Mouse (Mus musculus): ENCODE results near the gene Ncan. TPM values are rescaled to one million over a fixed set of nuclear protein-coding genes. Genes with fewer than 3 reads are reported as not detected.
A peak's percentile ranks its signal among the peaks of the same experiment; 100 is the strongest.

Gene Ncan
- polyA plus RNA-seq, 1 experiment from 2014 or later = 0.34 TPM

- ATAC-seq (ENCODE audit: insufficient number of reproducible peaks, insufficient read depth, low FRiP score, low read depth) = peak; percentile 59
- Histone ChIP-seq H3K9me3 (ENCODE audit: control insufficient read depth, low read length) (no peaks in the 10 kb centered on the region), H3K4me2 (ENCODE audit: low read length) (peak overlapping the region; percentile 33), H3K27ac (replicated peaks in 1 of 2; ENCODE audit: control insufficient read depth in 1 of 2, insufficient read depth in 1 of 2, low read depth in 2 of 2, low read length in 2 of 2) (peak overlapping the region; percentile 80 to 93), H3K36me3 (ENCODE audit: control insufficient read depth, insufficient read depth, low read length) (peaks cover 13% of the 10 kb centered on the region), H3K4me3 (ENCODE audit: control insufficient read depth in 1 of 2, insufficient read depth in 1 of 2, low read depth in 1 of 2, low read length in 2 of 2) (no peak overlapping the region), H3K9ac (ENCODE audit: low read length) (no peak overlapping the region; the same call in 1 of the 2 replicates), H3K4me1 (ENCODE audit: control insufficient read depth in 2 of 2, insufficient read depth in 2 of 2, low read length in 2 of 2) (peaks cover 21 to 30% of the 10 kb centered on the region in 2 experiments), H3K27me3 (ENCODE audit: control insufficient read depth, insufficient read depth, low read length) (no peaks in the 10 kb centered on the region)
- 32% methylated on average over 3 of the region's 3 CpGs for WGBS
Measured at GRCm38 (mm10) chr8:70128435-70128834, 7.8 kb upstream of the Ncan start.

- Histone ChIP-seq H3K4me3 (ENCODE audit: control insufficient read depth in 1 of 2, insufficient read depth in 1 of 2, low read depth in 1 of 2, low read length in 2 of 2) (no peak overlapping the region), H3K36me3 (ENCODE audit: control insufficient read depth, insufficient read depth, low read length) (no peaks in the 10 kb centered on the region), H3K4me1 (ENCODE audit: control insufficient read depth in 2 of 2, insufficient read depth in 2 of 2, low read length in 2 of 2) (peaks cover 17 to 18% of the 10 kb centered on the region in 2 experiments), H3K27ac (replicated peaks in 1 of 2; ENCODE audit: control insufficient read depth in 1 of 2, insufficient read depth in 1 of 2, low read depth in 2 of 2, low read length in 2 of 2) (no peak overlapping the region), H3K4me2 (ENCODE audit: low read length) (no peak overlapping the region), H3K9me3 (ENCODE audit: control insufficient read depth, low read length) (no peaks in the 10 kb centered on the region), H3K9ac (ENCODE audit: low read length) (no peak overlapping the region), H3K27me3 (ENCODE audit: control insufficient read depth, insufficient read depth, low read length) (peaks cover 21% of the 10 kb centered on the region)
- ATAC-seq (ENCODE audit: insufficient number of reproducible peaks, insufficient read depth, low FRiP score, low read depth) = no peak
- 57% methylated on average over 8 of the region's 8 CpGs for WGBS
Measured at GRCm38 (mm10) chr8:70124992-70125391, 4.3 kb upstream of the Ncan start.

- H3K36me3 ChIP-seq (ENCODE audit: control insufficient read depth, insufficient read depth, low read length) = no peaks in the 10 kb centered on the region
- H3K4me3 ChIP-seq (ENCODE audit: control insufficient read depth in 1 of 2, insufficient read depth in 1 of 2, low read depth in 1 of 2, low read length in 2 of 2) = no peak overlapping the region
- 49% methylated on average over 2 of the region's 2 CpGs for WGBS
- H3K4me1 ChIP-seq (ENCODE audit: control insufficient read depth in 2 of 2, insufficient read depth in 2 of 2, low read length in 2 of 2) = peaks cover under 1 to 2% of the 10 kb centered on the region in 2 experiments; a peak in 1 of 4 replicates
- no peak overlapping the region for H3K27ac ChIP-seq (replicated peaks in 1 of 2; ENCODE audit: control insufficient read depth in 1 of 2, insufficient read depth in 1 of 2, low read depth in 2 of 2, low read length in 2 of 2)
- no peak overlapping the region for H3K4me2 ChIP-seq (ENCODE audit: low read length)
- H3K9ac ChIP-seq (ENCODE audit: low read length) = no peak overlapping the region
- no peak for ATAC-seq (ENCODE audit: insufficient number of reproducible peaks, insufficient read depth, low FRiP score, low read depth)
- no peaks in the 10 kb centered on the region for H3K9me3 ChIP-seq (ENCODE audit: control insufficient read depth, low read length)
- H3K27me3 ChIP-seq (ENCODE audit: control insufficient read depth, insufficient read depth, low read length) = peaks cover 42% of the 10 kb centered on the region
Measured at GRCm38 (mm10) chr8:70122863-70123262, 2.2 kb upstream of the Ncan start.

GRCm38 (mm10) chr8:70118726-70119700, 1.7 kb downstream of the Ncan start:
- 14% methylated on average over 17 of the region's 17 CpGs for WGBS
- no peaks in the 10 kb centered on the region for H3K9me3 ChIP-seq (ENCODE audit: control insufficient read depth, low read length)
- no peak overlapping the region for H3K27ac ChIP-seq (replicated peaks in 1 of 2; ENCODE audit: control insufficient read depth in 1 of 2, insufficient read depth in 1 of 2, low read depth in 2 of 2, low read length in 2 of 2)
- no peaks in the 10 kb centered on the region for H3K36me3 ChIP-seq (ENCODE audit: control insufficient read depth, insufficient read depth, low read length)
- H3K27me3 ChIP-seq (ENCODE audit: control insufficient read depth, insufficient read depth, low read length) = peaks cover 81% of the 10 kb centered on the region
- peaks cover 0 to 2% of the 10 kb centered on the region in 2 experiments; a peak in 1 of 4 replicates for H3K4me1 ChIP-seq (ENCODE audit: control insufficient read depth in 2 of 2, insufficient read depth in 2 of 2, low read length in 2 of 2)
- no peak overlapping the region for H3K4me2 ChIP-seq (ENCODE audit: low read length)
- H3K4me3 ChIP-seq (ENCODE audit: control insufficient read depth in 1 of 2, insufficient read depth in 1 of 2, low read depth in 1 of 2, low read length in 2 of 2) = no peak overlapping the region
- no peak for ATAC-seq (ENCODE audit: insufficient number of reproducible peaks, insufficient read depth, low FRiP score, low read depth)
- no peak overlapping the region for H3K9ac ChIP-seq (ENCODE audit: low read length)

- Histone ChIP-seq H3K9me3 (ENCODE audit: control insufficient read depth, low read length) (no peaks in the 10 kb centered on the region), H3K27ac (replicated peaks in 1 of 2; ENCODE audit: control insufficient read depth in 1 of 2, insufficient read depth in 1 of 2, low read depth in 2 of 2, low read length in 2 of 2) (no peak overlapping the region), H3K27me3 (ENCODE audit: control insufficient read depth, insufficient read depth, low read length) (peaks cover 93% of the 10 kb centered on the region), H3K4me2 (ENCODE audit: low read length) (no peak overlapping the region), H3K9ac (ENCODE audit: low read length) (no peak overlapping the region), H3K4me1 (ENCODE audit: control insufficient read depth in 2 of 2, insufficient read depth in 2 of 2, low read length in 2 of 2) (peaks cover 0 to 2% of the 10 kb centered on the region in 2 experiments; a peak in 1 of 4 replicates), H3K36me3 (ENCODE audit: control insufficient read depth, insufficient read depth, low read length) (no peaks in the 10 kb centered on the region), H3K4me3 (ENCODE audit: control insufficient read depth in 1 of 2, insufficient read depth in 1 of 2, low read depth in 1 of 2, low read length in 2 of 2) (no peak overlapping the region)
- WGBS = 5% methylated on average over 9 of the region's 9 CpGs
- ATAC-seq (ENCODE audit: insufficient number of reproducible peaks, insufficient read depth, low FRiP score, low read depth) = no peak
Measured at GRCm38 (mm10) chr8:70117611-70118010, 3.1 kb downstream of the Ncan start.

GRCm38 (mm10) chr8:70114892-70115291, 5.8 kb downstream of the Ncan start:
- Histone ChIP-seq H3K4me3 (ENCODE audit: control insufficient read depth in 1 of 2, insufficient read depth in 1 of 2, low read depth in 1 of 2, low read length in 2 of 2) (no peak overlapping the region), H3K4me1 (ENCODE audit: control insufficient read depth in 2 of 2, insufficient read depth in 2 of 2, low read length in 2 of 2) (no peaks in the 10 kb centered on the region), H3K27me3 (ENCODE audit: control insufficient read depth, insufficient read depth, low read length) (peaks cover 100% of the 10 kb centered on the region), H3K9me3 (ENCODE audit: control insufficient read depth, low read length) (no peaks in the 10 kb centered on the region), H3K36me3 (ENCODE audit: control insufficient read depth, insufficient read depth, low read length) (no peaks in the 10 kb centered on the region), H3K27ac (replicated peaks in 1 of 2; ENCODE audit: control insufficient read depth in 1 of 2, insufficient read depth in 1 of 2, low read depth in 2 of 2, low read length in 2 of 2) (no peak overlapping the region), H3K4me2 (ENCODE audit: low read length) (no peak overlapping the region), H3K9ac (ENCODE audit: low read length) (no peak overlapping the region)
- WGBS = 64% methylated on average over 13 of the region's 13 CpGs
- ATAC-seq (ENCODE audit: insufficient number of reproducible peaks, insufficient read depth, low FRiP score, low read depth) = no peak

GRCm38 (mm10) chr8:70114488-70114887, 6.2 kb downstream of the Ncan start:
- H3K9ac ChIP-seq (ENCODE audit: low read length) = no peak overlapping the region
- no peak overlapping the region for H3K27ac ChIP-seq (replicated peaks in 1 of 2; ENCODE audit: control insufficient read depth in 1 of 2, insufficient read depth in 1 of 2, low read depth in 2 of 2, low read length in 2 of 2)
- H3K4me1 ChIP-seq (ENCODE audit: control insufficient read depth in 2 of 2, insufficient read depth in 2 of 2, low read length in 2 of 2) = no peaks in the 10 kb centered on the region
- ATAC-seq (ENCODE audit: insufficient number of reproducible peaks, insufficient read depth, low FRiP score, low read depth) = no peak
- WGBS = 27% methylated on average over 6 of the region's 6 CpGs
- peaks cover 100% of the 10 kb centered on the region for H3K27me3 ChIP-seq (ENCODE audit: control insufficient read depth, insufficient read depth, low read length)
- H3K4me3 ChIP-seq (ENCODE audit: control insufficient read depth in 1 of 2, insufficient read depth in 1 of 2, low read depth in 1 of 2, low read length in 2 of 2) = no peak overlapping the region
- no peaks in the 10 kb centered on the region for H3K9me3 ChIP-seq (ENCODE audit: control insufficient read depth, low read length)
- no peaks in the 10 kb centered on the region for H3K36me3 ChIP-seq (ENCODE audit: control insufficient read depth, insufficient read depth, low read length)
- no peak overlapping the region for H3K4me2 ChIP-seq (ENCODE audit: low read length)
